Mouse (Mus musculus): ENCODE measurements at regions not wholly inside any gene's neighbourhood (a gene's known extent, or its start where the extent isn't known, plus 50 kb on each side); places are given as distances from the start of the nearest gene placed in this dataset.
A peak's percentile ranks its signal among the peaks of the same experiment; 100 is the strongest.
"Not testable (repeated sequence)": the region's sequence is repeated elsewhere in the genome, so short reads cannot be mapped to it uniquely, and the experiment has no call there.

- no peak for ATAC-seq (replicated peaks; ENCODE audit: low FRiP score, poor library complexity, severe bottlenecking)
Measured at GRCm38 (mm10) chr3:153144217-153144616, 162.2 kb upstream of the St6galnac5 start.

- ATAC-seq (replicated peaks; ENCODE audit: low FRiP score, poor library complexity, severe bottlenecking) = no peak
Measured at GRCm38 (mm10) chr3:153140985-153141384, 158.9 kb upstream of the St6galnac5 start.

- ATAC-seq (replicated peaks; ENCODE audit: low FRiP score, poor library complexity, severe bottlenecking) = no peak
Measured at GRCm38 (mm10) chr3:153125335-153125734, 143.3 kb upstream of the St6galnac5 start.

- ATAC-seq (replicated peaks; ENCODE audit: low FRiP score, poor library complexity, severe bottlenecking) = no peak
Measured at GRCm38 (mm10) chr3:153121934-153122333, 139.9 kb upstream of the St6galnac5 start.

DNA sequence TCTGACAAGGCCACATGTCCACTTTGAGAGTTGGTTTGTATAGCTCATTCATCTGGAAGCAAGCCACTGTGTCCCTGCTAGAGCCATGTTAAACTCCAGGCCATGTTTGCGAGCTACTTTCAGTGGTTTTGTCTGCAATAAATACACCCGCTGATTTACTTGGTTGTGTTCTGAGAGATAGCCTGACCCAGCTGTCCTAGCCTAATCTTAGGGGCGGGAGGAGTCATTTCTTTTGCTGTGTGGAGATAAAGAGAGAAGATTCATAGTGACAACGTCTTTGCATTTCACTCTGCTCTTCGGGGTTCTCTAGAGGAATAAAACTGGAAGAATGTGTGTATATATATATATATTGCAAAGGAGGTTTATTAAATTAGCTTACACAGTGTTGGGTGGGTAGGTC is 137.1 kb upstream of the St6galnac5 start:
- no peak for ATAC-seq (replicated peaks; ENCODE audit: low FRiP score, poor library complexity, severe bottlenecking)

DNA sequence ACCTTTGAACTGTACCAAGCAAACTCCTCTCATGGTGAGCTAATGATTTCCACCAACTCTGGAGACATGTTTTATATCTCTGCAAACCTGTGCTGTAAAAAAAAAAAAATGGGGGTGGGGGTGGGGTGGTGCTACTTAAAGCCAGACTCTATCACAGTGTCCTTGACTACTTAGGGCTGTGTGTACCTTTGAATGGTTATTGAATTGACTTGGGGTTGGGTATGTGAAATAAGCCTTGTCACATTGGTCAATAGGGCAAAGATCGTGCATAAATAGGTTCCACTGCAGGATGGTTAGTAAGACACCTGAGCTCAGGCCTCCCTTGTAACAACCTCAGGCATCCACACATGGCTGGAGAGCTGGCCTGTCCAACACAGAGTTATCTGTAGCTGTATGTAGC is 136.6 kb upstream of the St6galnac5 start:
- no peak for ATAC-seq (replicated peaks; ENCODE audit: low FRiP score, poor library complexity, severe bottlenecking)

DNA sequence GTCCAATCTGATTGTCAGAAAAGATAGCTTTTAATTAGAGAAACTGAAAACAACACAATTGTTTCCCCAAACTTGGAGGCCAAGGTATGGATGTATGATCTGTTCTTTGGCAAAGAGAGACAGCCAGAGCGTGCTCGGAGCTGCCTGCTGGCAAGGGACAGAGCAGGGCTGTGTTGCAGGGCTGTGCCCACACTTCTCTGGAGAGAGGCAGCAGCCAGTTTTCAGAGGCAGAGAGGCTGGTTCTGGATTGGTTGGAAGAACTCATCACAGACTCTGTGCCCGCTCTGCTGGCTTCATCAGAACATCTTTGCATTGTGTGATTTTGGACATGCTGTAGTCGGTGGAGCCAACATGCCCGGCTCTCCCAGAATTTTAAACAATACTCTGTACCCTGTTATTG is 123.5 kb upstream of the St6galnac5 start:
- ATAC-seq (replicated peaks; ENCODE audit: low FRiP score, poor library complexity, severe bottlenecking) = no peak

GRCm38 (mm10) chr3:153090572-153090971 is 108.5 kb upstream of the St6galnac5 start:
- not testable (repeated sequence) for ATAC-seq (replicated peaks; ENCODE audit: low FRiP score, poor library complexity, severe bottlenecking)

DNA sequence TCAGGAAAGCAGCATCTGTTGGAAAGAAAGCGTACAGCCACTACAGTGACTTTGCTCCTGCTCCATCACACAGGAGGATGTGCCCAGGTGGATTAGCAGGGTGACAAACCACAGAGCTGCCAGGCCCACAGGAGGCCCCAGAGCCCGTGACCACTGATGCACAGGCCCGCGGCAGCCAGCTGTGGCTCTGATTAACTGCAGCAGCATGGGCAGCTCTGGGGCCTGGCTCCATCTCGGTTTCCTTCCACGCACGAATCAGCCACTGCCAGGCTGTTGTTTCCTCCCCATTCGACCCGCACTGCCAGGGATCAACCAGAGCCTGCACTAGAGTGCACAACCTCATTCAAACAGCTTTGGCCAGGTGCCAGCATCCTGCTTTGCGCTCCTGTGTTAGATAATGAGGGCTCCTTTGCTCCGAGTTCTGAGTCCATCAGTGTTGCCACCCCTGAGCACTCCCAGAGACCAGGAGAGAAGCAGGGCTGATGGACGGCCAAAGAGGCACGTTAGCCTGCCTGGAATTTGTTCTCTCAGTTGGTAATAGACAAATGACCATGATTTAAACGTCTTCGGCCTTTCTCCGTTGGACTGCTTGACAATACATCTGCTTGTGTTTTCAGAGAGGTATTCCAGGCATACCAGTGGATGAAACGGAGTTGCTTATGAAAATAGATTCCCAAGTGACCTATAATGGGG is 103.2 kb upstream of the St6galnac5 start:
- ATAC-seq (replicated peaks; ENCODE audit: low FRiP score, poor library complexity, severe bottlenecking) = no peak

DNA sequence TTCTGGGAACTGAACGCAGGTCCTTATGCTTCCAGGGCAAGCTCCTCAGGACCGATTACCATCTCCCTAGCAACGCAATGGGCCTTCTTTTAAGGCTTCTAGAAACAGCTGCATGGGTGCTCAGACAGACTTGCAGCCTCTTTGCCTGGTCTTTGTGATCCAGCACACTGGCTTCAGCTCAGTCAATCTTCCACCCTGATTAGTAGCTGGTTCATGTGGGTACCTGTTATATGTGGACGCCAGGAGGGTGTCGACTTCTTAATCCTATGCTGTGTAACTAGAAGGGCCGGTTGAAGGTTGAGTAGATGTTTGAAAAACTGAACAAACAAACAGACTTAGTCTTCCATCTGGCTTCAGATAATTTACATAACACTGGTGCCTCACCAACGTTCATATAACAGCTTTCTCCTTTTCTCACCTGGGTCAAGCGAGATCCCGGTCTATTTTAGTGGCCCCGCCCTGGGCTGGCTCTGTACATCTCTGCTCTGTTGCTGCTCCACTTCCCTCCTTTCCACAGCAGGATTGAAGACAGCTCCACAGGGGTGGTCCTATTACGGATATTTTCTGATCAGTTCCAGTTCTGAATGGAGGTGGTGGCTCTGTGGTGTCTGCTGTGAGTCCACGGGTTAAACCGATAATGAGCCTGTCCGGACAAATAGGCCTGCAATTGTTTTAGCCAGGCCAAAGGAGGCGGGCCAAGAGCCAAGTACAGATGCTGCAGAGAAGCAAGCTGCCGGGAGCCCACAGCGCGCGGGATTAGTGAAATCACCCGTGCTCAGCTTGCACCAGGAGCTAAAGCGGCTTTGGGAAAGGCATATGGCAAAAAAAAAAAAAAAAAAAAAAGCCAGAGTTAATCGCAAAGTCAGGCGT is 102.4 kb upstream of the St6galnac5 start:
- no peak for ATAC-seq (replicated peaks; ENCODE audit: low FRiP score, poor library complexity, severe bottlenecking)

DNA sequence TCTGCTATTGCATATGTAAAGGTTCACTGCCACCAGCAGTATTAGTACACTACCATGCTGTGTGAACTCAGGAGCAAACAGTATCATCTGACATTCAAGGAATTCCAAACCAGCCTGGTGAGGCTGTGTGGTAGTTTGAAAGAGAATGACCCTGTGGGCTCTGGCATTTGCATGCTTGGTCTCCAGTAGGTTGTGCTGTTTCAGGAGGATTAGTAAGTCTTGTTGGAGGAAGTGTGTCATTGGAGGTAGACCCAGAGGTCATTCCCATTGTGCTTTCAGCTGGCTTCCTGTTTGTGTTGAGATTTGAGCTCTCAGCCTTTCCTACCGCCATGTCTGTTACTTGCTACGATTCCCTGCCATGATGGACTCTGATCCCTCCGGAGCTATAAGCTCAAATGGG is 98.3 kb upstream of the St6galnac5 start:
- ATAC-seq (replicated peaks; ENCODE audit: low FRiP score, poor library complexity, severe bottlenecking) = no peak

DNA sequence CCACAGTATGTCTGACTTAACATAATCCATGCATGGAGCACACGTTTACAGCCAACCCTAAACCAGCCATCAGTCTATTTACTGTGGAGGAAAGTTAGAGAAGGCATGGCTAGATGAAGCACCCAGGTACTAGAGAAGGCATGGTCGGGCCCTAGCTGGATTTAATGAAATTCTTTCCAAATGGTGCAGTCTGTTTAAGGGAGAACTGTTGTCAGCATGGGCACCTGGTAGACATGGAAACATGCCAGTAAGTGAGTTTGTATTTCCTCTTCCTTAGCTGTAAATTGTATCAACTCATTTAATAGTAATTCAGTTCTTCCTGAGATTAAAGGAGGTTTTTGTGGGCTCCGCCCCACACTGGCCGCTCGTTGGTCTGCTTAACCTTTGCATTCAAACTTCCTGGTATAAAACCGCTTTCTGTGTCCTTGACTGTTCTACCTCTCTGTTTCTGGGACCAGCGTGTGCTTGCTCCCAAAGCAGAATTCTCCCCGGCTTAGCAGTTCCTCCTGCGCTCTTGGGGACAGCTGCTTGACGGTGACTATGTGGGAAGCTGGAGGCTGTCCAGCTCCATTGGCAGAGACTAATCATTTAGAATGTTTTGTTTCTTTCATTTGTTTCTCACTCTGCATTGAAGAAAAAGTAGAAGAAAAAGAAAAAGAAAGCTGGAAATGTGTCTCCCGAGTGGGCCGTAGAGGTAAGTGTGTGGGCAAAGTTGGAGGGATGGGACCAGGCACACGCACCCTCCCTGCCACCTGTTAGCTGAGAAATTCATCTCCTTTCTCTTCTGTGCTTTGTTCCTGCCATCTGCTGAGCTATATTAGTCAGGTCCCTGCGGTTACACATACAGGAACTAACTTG is 96.0 kb upstream of the St6galnac5 start:
- no peak for ATAC-seq (replicated peaks; ENCODE audit: low FRiP score, poor library complexity, severe bottlenecking)

GRCm38 (mm10) chr3:153072200-153072919 is 90.3 kb upstream of the St6galnac5 start:
- ATAC-seq (replicated peaks; ENCODE audit: low FRiP score, poor library complexity, severe bottlenecking) = no peak

GRCm38 (mm10) chr3:153071549-153071948 is 89.5 kb upstream of the St6galnac5 start:
- ATAC-seq (replicated peaks; ENCODE audit: low FRiP score, poor library complexity, severe bottlenecking) = 0 out of 2 replicates have a peak, but pooled peaks have one; percentile 39

GRCm38 (mm10) chr3:153071123-153071522 is 89.1 kb upstream of the St6galnac5 start:
- ATAC-seq (replicated peaks; ENCODE audit: low FRiP score, poor library complexity, severe bottlenecking) = peak; percentile 46; the same call in 1 of the 2 replicates

- ATAC-seq (replicated peaks; ENCODE audit: low FRiP score, poor library complexity, severe bottlenecking) = no peak
Measured at GRCm38 (mm10) chr3:153065890-153066289, 83.8 kb upstream of the St6galnac5 start.

GRCm38 (mm10) chr3:153053163-153053562 is 71.1 kb upstream of the St6galnac5 start:
- ATAC-seq (replicated peaks; ENCODE audit: low FRiP score, poor library complexity, severe bottlenecking) = no peak

DNA sequence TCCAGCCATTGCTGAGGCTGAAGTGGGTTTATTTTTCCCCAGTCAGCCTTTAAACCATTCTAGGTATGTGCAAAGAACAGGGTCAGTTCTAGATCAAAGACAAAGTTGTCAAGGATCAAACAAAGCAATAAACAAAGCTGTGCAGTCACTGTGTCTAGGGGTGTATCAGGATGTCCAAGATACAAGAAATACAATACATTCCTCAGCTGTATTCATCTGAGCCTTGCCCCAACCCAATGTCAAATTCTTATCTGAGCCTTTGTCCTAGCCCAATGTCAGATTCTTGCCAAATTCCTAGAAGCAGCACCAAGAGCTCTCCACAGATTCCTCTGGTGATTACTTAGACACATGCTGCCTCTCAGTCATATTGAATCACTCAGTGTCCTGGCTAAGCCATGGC is 69.5 kb upstream of the St6galnac5 start:
- no peak for ATAC-seq (replicated peaks; ENCODE audit: low FRiP score, poor library complexity, severe bottlenecking)

- ATAC-seq (replicated peaks; ENCODE audit: low FRiP score, poor library complexity, severe bottlenecking) = no peak
Measured at GRCm38 (mm10) chr3:153045328-153045727, 63.3 kb upstream of the St6galnac5 start.

- no peak for ATAC-seq (replicated peaks; ENCODE audit: low FRiP score, poor library complexity, severe bottlenecking)
Measured at GRCm38 (mm10) chr3:153033980-153034379, 51.9 kb upstream of the St6galnac5 start.

All from erythroblast, adult 5-6 weeks (primary cell).